Mouse (Mus musculus): ENCODE results near the gene Fam189a1. TPM values are rescaled to one million over a fixed set of nuclear protein-coding genes. Genes with fewer than 3 reads are reported as not detected.

Gene Fam189a1
- polyA plus RNA-seq, 1 experiment from 2014 or later, result 0.66 TPM

GRCm38 (mm10) chr7:65017348-65017747 lies 139.0 kb downstream of the Fam189a1 start:
- Histone ChIP-seq H3K4me1 (replicated peaks; ENCODE audit: control insufficient read depth, insufficient read depth, low read length) (no peaks in the 10 kb centered on the region), H3K9ac (ENCODE audit: low read depth, low read length) (no peak overlapping the region), H3K36me3 (ENCODE audit: control insufficient read depth, insufficient read depth) (no peaks in the 10 kb centered on the region), H3K9me3 (ENCODE audit: control insufficient read depth) (no peaks in the 10 kb centered on the region), H3K27me3 (replicated peaks; ENCODE audit: control insufficient read depth, insufficient read depth, low read length) (no peaks in the 10 kb centered on the region), H3K4me2 (replicated peaks; ENCODE audit: low read depth) (no peak overlapping the region), H3K27ac (ENCODE audit: low read depth, low read length) (no peak overlapping the region), H3K4me3 (ENCODE audit: low read depth, low read length) (no peak overlapping the region)
- 52% methylated on average over 5 of the region's 5 CpGs for WGBS
- no peak for TF ChIP-seq CTCF (IDR thresholded peaks at IDR 0.05; ENCODE audit: low read depth)
- ATAC-seq, result no peak

DNA sequence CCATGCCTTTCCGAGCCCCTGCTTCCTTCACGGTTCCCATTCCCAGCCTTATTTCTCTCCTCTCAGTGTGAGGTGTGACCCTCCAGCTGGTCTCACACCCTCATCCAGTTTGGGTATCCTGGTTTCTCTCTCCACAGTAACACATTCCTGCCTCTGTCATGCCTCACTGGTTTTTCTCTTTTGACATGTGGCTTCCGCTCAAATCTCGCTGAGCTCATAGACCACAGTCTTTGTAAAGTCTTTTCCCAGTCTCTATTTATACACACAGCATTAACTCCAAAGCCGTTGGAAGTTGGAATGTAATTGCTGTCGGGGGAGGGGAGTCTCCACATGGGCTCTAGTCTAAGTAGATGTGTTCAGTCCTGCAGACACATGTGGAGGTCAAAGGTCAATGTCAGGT lies 145.2 kb downstream of the Fam189a1 start:
- Histone ChIP-seq H3K9ac (ENCODE audit: low read depth, low read length) (no peak overlapping the region), H3K4me2 (replicated peaks; ENCODE audit: low read depth) (no peak overlapping the region), H3K9me3 (ENCODE audit: control insufficient read depth) (no peaks in the 10 kb centered on the region), H3K36me3 (ENCODE audit: control insufficient read depth, insufficient read depth) (no peaks in the 10 kb centered on the region), H3K27me3 (replicated peaks; ENCODE audit: control insufficient read depth, insufficient read depth, low read length) (no peaks in the 10 kb centered on the region), H3K27ac (ENCODE audit: low read depth, low read length) (no peak overlapping the region), H3K4me3 (ENCODE audit: low read depth, low read length) (no peak overlapping the region), H3K4me1 (replicated peaks; ENCODE audit: control insufficient read depth, insufficient read depth, low read length) (no peaks in the 10 kb centered on the region)
- no peak for ATAC-seq
- no peak for TF ChIP-seq CTCF (IDR thresholded peaks at IDR 0.05; ENCODE audit: low read depth)
- 46% methylated on average over 6 of the region's 6 CpGs for WGBS

DNA sequence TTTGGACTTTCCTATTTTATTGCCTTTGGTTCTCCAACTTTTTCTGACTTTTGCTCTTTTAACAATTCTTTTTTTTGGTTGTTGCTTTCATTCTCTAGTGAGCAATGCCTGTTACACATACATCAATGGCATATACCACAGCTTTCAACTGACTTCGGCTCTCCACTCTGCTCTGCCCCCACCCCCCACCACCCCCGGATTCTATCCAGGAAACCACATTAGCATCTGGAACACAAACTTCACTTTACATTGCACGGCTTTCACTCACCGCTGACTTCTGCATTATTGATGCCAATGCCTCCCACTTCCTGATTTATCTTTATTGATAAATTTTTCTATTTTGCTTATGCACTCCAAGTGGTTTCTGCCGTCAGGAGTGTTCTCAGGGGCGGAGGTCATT lies 146.1 kb downstream of the Fam189a1 start:
- WGBS, result 48% methylated on average over 6 of the region's 6 CpGs
- ATAC-seq, result no peak
- H3K27me3 ChIP-seq (replicated peaks; ENCODE audit: control insufficient read depth, insufficient read depth, low read length), result no peaks in the 10 kb centered on the region
- H3K4me1 ChIP-seq (replicated peaks; ENCODE audit: control insufficient read depth, insufficient read depth, low read length), result no peaks in the 10 kb centered on the region
- H3K4me2 ChIP-seq (replicated peaks; ENCODE audit: low read depth), result no peak overlapping the region
- no peaks in the 10 kb centered on the region for H3K36me3 ChIP-seq (ENCODE audit: control insufficient read depth, insufficient read depth)
- H3K9ac ChIP-seq (ENCODE audit: low read depth, low read length), result no peak overlapping the region
- H3K4me3 ChIP-seq (ENCODE audit: low read depth, low read length), result no peak overlapping the region
- H3K27ac ChIP-seq (ENCODE audit: low read depth, low read length), result no peak overlapping the region
- TF ChIP-seq CTCF (IDR thresholded peaks at IDR 0.05; ENCODE audit: low read depth), result no peak
- H3K9me3 ChIP-seq (ENCODE audit: control insufficient read depth), result no peaks in the 10 kb centered on the region

- no peaks in the 10 kb centered on the region for H3K9me3 ChIP-seq (ENCODE audit: control insufficient read depth)
- no peak overlapping the region for H3K4me2 ChIP-seq (replicated peaks; ENCODE audit: low read depth)
- H3K36me3 ChIP-seq (ENCODE audit: control insufficient read depth, insufficient read depth), result no peaks in the 10 kb centered on the region
- TF ChIP-seq CTCF (IDR thresholded peaks at IDR 0.05; ENCODE audit: low read depth), result no peak
- H3K4me3 ChIP-seq (ENCODE audit: low read depth, low read length), result no peak overlapping the region
- H3K27ac ChIP-seq (ENCODE audit: low read depth, low read length), result no peak overlapping the region
- H3K9ac ChIP-seq (ENCODE audit: low read depth, low read length), result no peak overlapping the region
- 66% methylated on average over 2 of the region's 2 CpGs for WGBS
- H3K27me3 ChIP-seq (replicated peaks; ENCODE audit: control insufficient read depth, insufficient read depth, low read length), result no peaks in the 10 kb centered on the region
- H3K4me1 ChIP-seq (replicated peaks; ENCODE audit: control insufficient read depth, insufficient read depth, low read length), result no peaks in the 10 kb centered on the region
- no peak for ATAC-seq
Measured at GRCm38 (mm10) chr7:65005731-65006130, 150.6 kb downstream of the Fam189a1 start.

DNA sequence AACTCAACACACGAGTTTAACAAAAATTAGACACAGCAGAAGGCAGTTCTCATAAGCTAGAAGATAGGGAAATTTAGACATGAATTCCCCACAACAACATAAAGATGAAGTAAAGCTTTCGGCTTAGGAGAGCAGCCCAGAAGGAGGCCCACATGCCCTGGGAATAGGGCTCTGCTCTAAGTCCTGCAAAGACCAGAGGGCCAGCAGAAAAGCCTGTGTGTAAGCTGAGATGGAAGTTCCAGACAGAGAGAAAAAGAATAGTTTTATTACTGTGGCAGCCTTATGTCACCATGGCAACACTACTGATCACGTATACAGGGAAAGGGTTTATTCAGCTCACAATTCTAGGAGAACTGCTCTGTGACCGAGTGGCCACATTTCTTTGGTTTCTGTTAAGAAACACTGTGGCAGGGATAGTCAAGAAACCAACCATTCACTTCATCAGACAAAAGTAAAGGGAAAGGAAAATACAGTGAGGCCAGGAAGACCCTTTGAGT lies 156.6 kb downstream of the Fam189a1 start:
- Histone ChIP-seq H3K27me3 (replicated peaks; ENCODE audit: control insufficient read depth, insufficient read depth, low read length) (no peaks in the 10 kb centered on the region), H3K9ac (ENCODE audit: low read depth, low read length) (no peak overlapping the region), H3K27ac (ENCODE audit: low read depth, low read length) (no peak overlapping the region), H3K4me2 (replicated peaks; ENCODE audit: low read depth) (no peak overlapping the region), H3K4me3 (ENCODE audit: low read depth, low read length) (no peak overlapping the region), H3K9me3 (ENCODE audit: control insufficient read depth) (no peaks in the 10 kb centered on the region), H3K4me1 (replicated peaks; ENCODE audit: control insufficient read depth, insufficient read depth, low read length) (no peaks in the 10 kb centered on the region), H3K36me3 (ENCODE audit: control insufficient read depth, insufficient read depth) (no peaks in the 10 kb centered on the region)
- no peak for TF ChIP-seq CTCF (IDR thresholded peaks at IDR 0.05; ENCODE audit: low read depth)
- ATAC-seq, result no peak
- WGBS, result 58% methylated on average over 4 of the region's 4 CpGs

GRCm38 (mm10) chr7:64997743-64998142 lies 158.6 kb downstream of the Fam189a1 start:
- no peaks in the 10 kb centered on the region for H3K4me1 ChIP-seq (replicated peaks; ENCODE audit: control insufficient read depth, insufficient read depth, low read length)
- no peak overlapping the region for H3K27ac ChIP-seq (ENCODE audit: low read depth, low read length)
- H3K27me3 ChIP-seq (replicated peaks; ENCODE audit: control insufficient read depth, insufficient read depth, low read length), result no peaks in the 10 kb centered on the region
- H3K4me2 ChIP-seq (replicated peaks; ENCODE audit: low read depth), result no peak overlapping the region
- no peak for ATAC-seq
- no peak for TF ChIP-seq CTCF (IDR thresholded peaks at IDR 0.05; ENCODE audit: low read depth)
- H3K9ac ChIP-seq (ENCODE audit: low read depth, low read length), result no peak overlapping the region
- H3K36me3 ChIP-seq (ENCODE audit: control insufficient read depth, insufficient read depth), result no peaks in the 10 kb centered on the region
- WGBS, result 92% methylated on average over 5 of the region's 5 CpGs
- no peak overlapping the region for H3K4me3 ChIP-seq (ENCODE audit: low read depth, low read length)
- no peaks in the 10 kb centered on the region for H3K9me3 ChIP-seq (ENCODE audit: control insufficient read depth)

GRCm38 (mm10) chr7:64995946-64996444 lies 160.4 kb downstream of the Fam189a1 start:
- TF ChIP-seq CTCF (IDR thresholded peaks at IDR 0.05; ENCODE audit: low read depth), result no peak
- no peak overlapping the region for H3K4me3 ChIP-seq (ENCODE audit: low read depth, low read length)
- no peaks in the 10 kb centered on the region for H3K9me3 ChIP-seq (ENCODE audit: control insufficient read depth)
- ATAC-seq, result no peak
- no peak overlapping the region for H3K9ac ChIP-seq (ENCODE audit: low read depth, low read length)
- 64% methylated on average over 8 of the region's 8 CpGs for WGBS
- H3K27me3 ChIP-seq (replicated peaks; ENCODE audit: control insufficient read depth, insufficient read depth, low read length), result no peaks in the 10 kb centered on the region
- H3K36me3 ChIP-seq (ENCODE audit: control insufficient read depth, insufficient read depth), result no peaks in the 10 kb centered on the region
- no peak overlapping the region for H3K27ac ChIP-seq (ENCODE audit: low read depth, low read length)
- no peaks in the 10 kb centered on the region for H3K4me1 ChIP-seq (replicated peaks; ENCODE audit: control insufficient read depth, insufficient read depth, low read length)
- no peak overlapping the region for H3K4me2 ChIP-seq (replicated peaks; ENCODE audit: low read depth)
